Mouse (Mus musculus): Measurements from ENCODE around the gene Polr2g.

- TF ChIP-seq POLR2A (IDR thresholded peaks at IDR 0.05; ENCODE audit: low read depth, low read length) (no peak), CTCF (conservative IDR thresholded peaks at IDR 0.05; ENCODE audit: insufficient read depth, insufficient read length, low read depth, low read length) (no peak)
Observed at GRCm38 (mm10) chr19:8788521-8788920, 9.9 kb downstream of the Polr2g start.

All from kidney, adult 2 months (tissue).